Mouse (Mus musculus): ENCODE data around the gene Arhgap33.
"Not testable (repeated sequence)": the region's sequence is repeated elsewhere in the genome, so short reads cannot be mapped to it uniquely, and the experiment has no call there.

Gene Arhgap33

GRCm38 (mm10) chr7:30495506-30496042, 39.3 kb downstream of the Arhgap33 start:
- not testable (repeated sequence) for DNase-seq (ENCODE audit: low read depth, low spot score)

GRCm38 (mm10) chr7:30493401-30493931, 41.4 kb downstream of the Arhgap33 start, which contains the start of gene Prodh2:
TSS of gene Prodh2 (plus strand) at chr7:30493622.
- no peak for DNase-seq (ENCODE audit: low read depth, low spot score)

- DNase-seq (ENCODE audit: low read depth, low spot score), result peak; percentile 86
These were observed 42.1 kb downstream of the Arhgap33 start for GRCm38 (mm10) chr7:30492765-30493164.

- DNase-seq (ENCODE audit: low read depth, low spot score), result no peak
These were observed 43.9 kb downstream of the Arhgap33 start for GRCm38 (mm10) chr7:30490957-30491307.

GRCm38 (mm10) chr7:30490251-30490956, 44.5 kb downstream of the Arhgap33 start:
- DNase-seq (ENCODE audit: low read depth, low spot score), result peak; percentile 74

- peak; percentile 33 for DNase-seq (ENCODE audit: low read depth, low spot score)
These were observed 50.6 kb downstream of the Arhgap33 start for GRCm38 (mm10) chr7:30484250-30484649.

- DNase-seq (ENCODE audit: low read depth, low spot score), result no peak
These were observed 57.2 kb downstream of the Arhgap33 start for GRCm38 (mm10) chr7:30477415-30478381.

GRCm38 (mm10) chr7:30476136-30476535, 58.7 kb downstream of the Arhgap33 start:
- not testable (repeated sequence) for DNase-seq (ENCODE audit: low read depth, low spot score)

GRCm38 (mm10) chr7:30474999-30475398, 59.9 kb downstream of the Arhgap33 start:
- DNase-seq (ENCODE audit: low read depth, low spot score), result no peak

GRCm38 (mm10) chr7:30472411-30472810, 62.4 kb downstream of the Arhgap33 start:
- peak; percentile 68 for DNase-seq (ENCODE audit: low read depth, low spot score)
